Mouse (Mus musculus) forelimb bud, embryonic 11.5 days (tissue): ENCODE measurements around the gene Gm5617.
"Not testable (repeated sequence)": the region's sequence is repeated elsewhere in the genome, so short reads cannot be mapped to it uniquely, and the experiment has no call there.

Experiments used
- DNase-seq: peaks from one replicate; pipeline ENCODE4 v3.0.0-alpha.2; 2012; ENCODE audit warnings: low read depth, low spot score

Gm5617 gene

GRCm38 (mm10) chr9:48501192-48501591 is 6.0 kb downstream of the Gm5617 start:
- DNase-seq, result no peak

GRCm38 (mm10) chr9:48503001-48503400 is 7.8 kb downstream of the Gm5617 start:
- DNase-seq, result no peak

- DNase-seq, result no peak
Measured at GRCm38 (mm10) chr9:48504741-48505365, 9.6 kb downstream of the Gm5617 start.

GRCm38 (mm10) chr9:48510134-48510533 is 14.9 kb downstream of the Gm5617 start:
- no peak for DNase-seq

- no peak for DNase-seq
Measured at GRCm38 (mm10) chr9:48515332-48515731, 20.1 kb downstream of the Gm5617 start.

- DNase-seq, result no peak
Measured at GRCm38 (mm10) chr9:48516615-48517371, 21.6 kb downstream of the Gm5617 start.

GRCm38 (mm10) chr9:48517372-48518130 is 22.3 kb downstream of the Gm5617 start:
- no peak for DNase-seq

GRCm38 (mm10) chr9:48520405-48520804 is 25.2 kb downstream of the Gm5617 start:
- DNase-seq, result not testable (repeated sequence)

- DNase-seq, result no peak
Measured at GRCm38 (mm10) chr9:48525566-48525965, 30.3 kb downstream of the Gm5617 start.

GRCm38 (mm10) chr9:48526520-48526919 is 31.3 kb downstream of the Gm5617 start:
- DNase-seq, result no peak

GRCm38 (mm10) chr9:48531294-48531693 is 36.1 kb downstream of the Gm5617 start:
- DNase-seq, result no peak

GRCm38 (mm10) chr9:48532203-48532602 is 37.0 kb downstream of the Gm5617 start:
- DNase-seq, result no peak

GRCm38 (mm10) chr9:48532730-48533129 is 37.5 kb downstream of the Gm5617 start:
- DNase-seq, result no peak

GRCm38 (mm10) chr9:48536414-48536813 is 41.2 kb downstream of the Gm5617 start:
- DNase-seq, result peak; percentile 20

GRCm38 (mm10) chr9:48537616-48538015 is 42.4 kb downstream of the Gm5617 start:
- DNase-seq, result not testable (repeated sequence)

- peak; percentile 11 for DNase-seq
Measured at GRCm38 (mm10) chr9:48538044-48538645, 42.9 kb downstream of the Gm5617 start.

- DNase-seq, result peak; percentile 32
Measured at GRCm38 (mm10) chr9:48538688-48539087, 43.4 kb downstream of the Gm5617 start.
